Mouse (Mus musculus): ENCODE results near the gene Dgkd.
"Not testable (repeated sequence)": the region's sequence is repeated elsewhere in the genome, so short reads cannot be mapped to it uniquely, and the experiment has no call there.

Dgkd gene

GRCm38 (mm10) chr1:87852892-87853600 is at the start of gene Dgkd:
Gene Dgkd (plus strand): TSS chr1:87853287.
- DNase-seq (ENCODE audit: low read depth, low spot score), result peak; percentile 76

DNA sequence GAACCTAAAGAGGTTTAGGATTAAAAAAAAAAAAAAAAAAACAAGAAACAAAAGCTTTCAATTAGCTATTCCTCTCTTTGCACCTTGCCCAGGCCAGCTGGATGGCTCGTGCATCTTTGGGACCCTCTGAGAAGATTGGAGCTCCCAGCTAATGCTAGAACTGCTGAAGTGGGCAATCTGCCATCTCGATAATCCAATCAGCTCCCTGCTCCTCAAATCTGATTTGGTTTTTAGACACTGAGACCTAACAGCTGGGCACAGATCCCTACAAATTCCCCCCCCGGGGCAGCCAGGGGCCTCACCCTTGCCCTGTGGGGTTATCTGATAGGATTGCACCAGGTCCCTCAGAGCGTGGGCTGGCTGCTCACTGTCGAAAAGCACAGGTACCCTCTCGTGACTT is 49.5 kb upstream of the Dgkd start, which contains the start of gene Sag:
Gene Sag, plus strand, starts transcription at position 105 of the 400 bp plus-strand sequence.
- no peak for DNase-seq (ENCODE audit: low read depth, low spot score)

DNA sequence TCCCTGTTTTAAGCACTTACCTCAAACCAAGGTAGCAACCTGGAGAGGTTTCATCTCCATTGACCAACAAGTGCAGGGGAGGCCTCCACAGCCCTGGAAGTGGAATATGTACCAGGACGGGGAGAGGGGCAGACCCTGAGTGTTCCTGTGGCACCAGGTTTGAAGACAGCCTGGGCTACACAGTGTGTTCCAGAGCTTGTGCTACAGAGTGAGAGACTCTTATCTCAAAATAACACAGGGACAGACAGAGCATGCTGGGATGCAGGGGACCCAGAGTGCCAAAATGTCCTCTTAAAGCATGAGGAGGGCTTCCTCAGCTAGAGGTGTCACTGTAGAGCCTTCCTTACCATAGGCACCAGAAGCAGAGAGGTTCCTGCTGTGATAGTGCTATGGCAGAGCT is 45.3 kb upstream of the Dgkd start:
- no peak for DNase-seq (ENCODE audit: low read depth, low spot score)

GRCm38 (mm10) chr1:87811391-87811790 is 41.7 kb upstream of the Dgkd start:
- no peak for DNase-seq (ENCODE audit: low read depth, low spot score)

- DNase-seq (ENCODE audit: low read depth, low spot score), result no peak
Observed at GRCm38 (mm10) chr1:87812061-87812460, 41.0 kb upstream of the Dgkd start.

DNA sequence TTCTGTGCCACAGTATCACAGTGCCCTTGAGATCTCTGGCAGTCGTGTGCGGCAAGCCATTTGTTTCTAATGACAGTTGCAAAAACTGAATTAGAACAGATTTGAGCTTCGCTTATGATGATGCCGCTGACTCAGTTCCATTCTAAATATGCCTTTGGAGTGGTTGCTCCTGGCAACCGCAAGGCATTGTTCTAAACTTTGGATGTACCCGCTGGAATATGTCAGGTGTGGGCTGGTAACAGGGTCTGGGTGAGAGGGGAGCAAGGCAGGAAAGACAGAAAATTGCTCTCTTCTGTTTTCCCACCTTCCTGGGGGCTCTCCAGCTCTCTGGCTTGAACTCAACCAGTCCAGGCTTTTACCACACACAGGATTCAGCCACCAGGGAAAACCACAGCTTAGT is 39.9 kb upstream of the Dgkd start:
- DNase-seq (ENCODE audit: low read depth, low spot score), result no peak

DNA sequence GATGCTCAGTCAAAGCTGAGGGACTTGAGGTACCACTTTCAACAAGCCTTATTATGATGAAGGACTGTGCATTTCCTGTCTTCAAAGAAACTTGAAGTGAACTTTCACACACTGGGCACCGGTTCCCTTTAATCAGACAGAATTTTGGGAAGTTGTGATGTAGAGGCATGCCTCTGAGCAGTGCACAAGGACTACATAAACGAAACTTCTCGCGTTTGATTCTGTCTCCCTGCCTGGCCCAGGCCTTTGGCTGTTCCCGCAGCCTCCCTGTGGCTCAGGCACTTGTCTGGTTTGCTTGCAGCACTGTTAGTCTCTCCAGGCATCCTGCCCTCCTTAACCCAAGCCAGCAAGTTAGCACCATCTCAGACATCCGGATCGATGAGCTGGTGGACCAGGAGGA is 39.4 kb upstream of the Dgkd start:
- no peak for DNase-seq (ENCODE audit: low read depth, low spot score)

GRCm38 (mm10) chr1:87824420-87824995 is 28.6 kb upstream of the Dgkd start:
- DNase-seq (ENCODE audit: low read depth, low spot score), result no peak

GRCm38 (mm10) chr1:87825281-87825680 is 27.8 kb upstream of the Dgkd start:
- no peak for DNase-seq (ENCODE audit: low read depth, low spot score)

- no peak for DNase-seq (ENCODE audit: low read depth, low spot score)
Observed at GRCm38 (mm10) chr1:87825991-87826390, 27.1 kb upstream of the Dgkd start.

DNA sequence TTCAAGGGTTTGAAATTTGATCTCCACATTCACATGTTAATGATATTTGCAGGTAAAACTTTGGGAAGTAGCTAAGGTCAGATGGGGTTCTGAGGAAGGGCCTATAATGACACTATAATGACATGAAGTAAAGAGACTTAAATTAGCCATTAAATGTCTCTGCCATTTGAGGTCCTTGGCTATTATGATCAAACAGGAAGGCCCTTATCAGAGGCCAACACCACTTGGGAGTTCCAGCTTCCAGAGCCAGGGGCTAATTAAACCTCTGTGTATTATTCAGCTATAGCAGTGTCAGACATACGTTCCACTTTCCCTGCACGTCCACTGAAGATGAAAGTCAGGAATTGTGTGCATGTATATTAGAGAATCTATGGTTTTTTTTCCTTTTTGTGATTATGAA is 26.6 kb upstream of the Dgkd start:
- DNase-seq (ENCODE audit: low read depth, low spot score), result no peak

GRCm38 (mm10) chr1:87827476-87827875 is 25.6 kb upstream of the Dgkd start:
- DNase-seq (ENCODE audit: low read depth, low spot score), result not testable (repeated sequence)

DNA sequence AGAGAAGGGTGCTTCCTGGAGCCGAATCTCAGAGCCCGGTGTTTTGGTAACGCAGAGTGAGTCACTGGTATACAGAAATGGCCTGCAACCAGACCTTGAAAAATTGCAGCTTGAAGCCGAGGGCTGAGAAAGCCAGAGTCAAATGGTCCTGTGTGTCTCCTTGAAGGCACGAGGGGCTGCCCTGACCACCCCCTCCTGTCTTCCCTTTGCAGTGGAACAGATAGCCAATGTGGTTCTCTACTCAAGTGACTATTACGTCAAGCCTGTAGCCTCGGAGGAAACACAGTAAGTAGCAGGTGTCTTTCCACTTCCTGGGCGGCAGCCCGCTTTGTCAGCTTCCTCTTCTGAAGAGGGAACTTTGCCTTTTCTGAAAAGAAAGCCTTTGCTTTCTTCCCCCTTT is 24.9 kb upstream of the Dgkd start:
- DNase-seq (ENCODE audit: low read depth, low spot score), result no peak

- no peak for DNase-seq (ENCODE audit: low read depth, low spot score)
Observed at GRCm38 (mm10) chr1:87828926-87829580, 24.0 kb upstream of the Dgkd start.

DNA sequence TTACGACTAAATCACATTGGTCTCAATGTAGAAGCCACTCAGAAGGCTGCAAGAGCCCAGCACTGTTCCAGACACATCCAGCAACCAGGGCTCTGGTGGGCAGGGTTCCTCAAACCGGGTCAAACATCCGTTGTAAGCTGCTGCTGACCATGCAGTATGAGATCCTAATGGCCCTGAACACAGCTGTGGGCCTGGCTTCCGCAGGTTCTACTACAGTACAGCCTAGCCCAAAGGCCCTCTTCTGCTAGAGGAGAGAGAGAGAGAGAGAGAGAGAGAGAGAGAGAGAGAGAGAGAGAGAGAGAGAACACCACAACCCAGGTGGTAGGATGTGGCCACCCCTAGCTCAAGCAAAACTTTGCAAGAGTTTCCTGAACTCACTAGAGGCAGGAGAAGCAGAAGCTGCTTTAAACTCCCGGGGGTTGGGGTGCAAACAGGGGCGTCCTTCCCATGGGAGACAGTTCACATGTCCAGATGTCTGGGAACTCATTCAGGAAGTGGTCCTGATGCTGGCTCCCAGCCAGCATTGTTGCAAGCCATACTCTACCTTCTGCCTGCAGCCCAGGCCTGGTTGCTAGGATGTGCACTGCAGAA is 23.4 kb upstream of the Dgkd start:
- no peak for DNase-seq (ENCODE audit: low read depth, low spot score)

DNA sequence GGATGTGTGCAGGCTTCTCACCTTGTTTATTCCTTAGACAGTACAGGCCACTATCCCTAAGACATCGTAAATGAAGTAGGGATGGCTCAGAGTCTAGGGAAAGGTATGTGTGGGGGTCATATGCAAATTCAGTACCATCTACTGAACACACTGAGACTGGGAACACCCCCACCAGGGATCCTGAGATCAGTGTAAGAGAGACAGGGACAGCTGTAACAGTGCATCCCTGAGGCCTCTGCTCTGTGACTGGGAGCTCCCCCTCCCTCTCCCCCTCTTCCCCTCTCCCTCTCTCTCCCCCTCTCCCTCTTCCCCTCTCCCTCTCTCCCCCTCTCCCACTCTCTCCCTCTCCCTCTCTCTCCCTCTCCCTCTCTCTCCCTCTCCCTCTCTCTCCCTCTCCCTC is 16.6 kb upstream of the Dgkd start:
- no peak for DNase-seq (ENCODE audit: low read depth, low spot score)

- DNase-seq (ENCODE audit: low read depth, low spot score), result peak; percentile 14
Observed at GRCm38 (mm10) chr1:87837018-87837417, 16.1 kb upstream of the Dgkd start.

DNA sequence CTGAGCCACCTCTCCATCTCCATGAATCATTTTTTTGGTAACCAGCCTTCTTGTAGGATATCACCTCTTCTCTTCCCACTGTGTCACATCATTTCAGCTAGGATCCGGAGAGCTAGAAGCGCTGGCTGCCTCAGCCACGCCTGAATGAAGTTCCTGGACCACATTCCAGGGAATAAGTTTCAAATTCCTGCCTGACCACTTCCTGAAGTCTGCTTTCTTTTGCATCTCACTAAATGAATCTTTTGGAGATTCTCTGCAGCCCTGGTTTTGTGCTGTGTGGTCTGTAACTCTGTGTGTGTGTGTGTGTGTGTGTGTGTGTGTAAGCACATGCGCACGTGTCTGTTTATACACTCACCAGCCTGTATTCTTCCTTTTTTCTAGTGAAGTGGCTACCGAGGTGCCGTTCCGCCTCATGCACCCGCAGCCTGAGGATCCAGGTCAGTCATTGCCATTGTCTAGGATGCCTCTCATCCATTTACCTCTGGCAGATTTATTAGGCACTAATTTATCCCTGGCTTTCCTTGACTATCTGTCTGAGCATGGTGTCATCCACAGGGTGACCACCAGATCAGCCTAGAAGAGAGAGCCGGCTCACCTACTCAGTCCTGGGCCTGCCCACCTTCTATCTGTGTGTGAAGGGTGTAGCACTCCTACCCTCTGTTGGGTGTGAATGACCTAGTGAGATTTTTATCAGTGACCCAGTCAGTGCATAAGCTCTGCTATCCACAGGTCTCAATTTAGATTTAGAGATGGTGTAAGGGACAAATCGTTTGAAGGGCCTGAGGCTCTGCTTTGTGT is 12.5 kb upstream of the Dgkd start:
- peak; percentile 11 for DNase-seq (ENCODE audit: low read depth, low spot score)

- DNase-seq (ENCODE audit: low read depth, low spot score), result peak; percentile 59
Observed at GRCm38 (mm10) chr1:87846801-87847474, 6.1 kb upstream of the Dgkd start.

DNA sequence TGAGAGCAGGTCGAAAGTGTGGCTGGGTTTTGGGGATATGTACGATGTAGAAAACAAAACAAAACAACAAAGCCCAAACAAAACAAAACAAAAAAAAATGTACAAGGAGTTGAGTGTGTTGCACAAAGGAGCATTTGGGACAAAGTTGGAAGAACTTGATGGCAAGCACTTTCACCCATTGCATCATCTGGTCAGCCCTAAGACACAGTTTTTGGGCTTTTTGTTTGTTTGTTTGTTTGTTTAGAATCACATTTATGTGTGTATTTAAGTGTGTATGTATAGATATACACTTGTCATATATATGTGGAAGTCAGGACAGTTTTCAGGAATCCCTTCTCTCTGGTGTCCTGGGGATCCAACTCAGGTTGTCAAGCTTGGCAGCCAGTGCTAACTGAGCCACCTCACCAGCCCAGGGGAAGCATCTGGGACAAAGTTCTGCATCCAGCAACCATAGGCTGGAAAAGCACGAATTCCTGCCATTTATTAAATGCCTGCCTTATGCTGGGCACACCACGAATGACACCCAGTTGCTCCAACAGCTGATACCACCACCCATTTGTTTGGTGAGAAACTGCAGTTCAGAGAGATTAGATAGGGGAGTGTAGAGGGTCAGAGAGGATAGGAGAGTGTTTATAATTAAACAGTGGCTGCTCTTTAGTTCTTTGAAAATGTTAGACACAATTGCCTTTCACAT is 5.5 kb upstream of the Dgkd start:
- DNase-seq (ENCODE audit: low read depth, low spot score), result no peak

Data from forelimb bud, embryonic 11.5 days (tissue).